Mouse (Mus musculus) heart, postnatal 4 days (tissue): ENCODE data around the gene Phtf2. TPM values are rescaled to one million over a fixed set of nuclear protein-coding genes. Genes with fewer than 3 reads are reported as not detected.
"Not testable (repeated sequence)": the region's sequence is repeated elsewhere in the genome, so short reads cannot be mapped to it uniquely, and the experiment has no call there.

Source experiments
- DNase-seq: peaks from one replicate; pipeline ENCODE4 v3.0.0; 2021
- total RNA-seq, 2 experiments: library from RNA; stranded (reverse); gene quantifications; 2 replicates each; pipeline ENCODE4 v1.2.3; 2021

The Phtf2 gene
- total RNA-seq, 2 experiments from 2014 or later = 61.0 to 66.1 TPM

- no peak for DNase-seq
These were observed 17.5 kb downstream of the Phtf2 start for GRCm38 (mm10) chr5:20864216-20864969.

- no peak for DNase-seq
These were observed 20.0 kb downstream of the Phtf2 start for GRCm38 (mm10) chr5:20861901-20862300.

- no peak for DNase-seq
These were observed 21.4 kb downstream of the Phtf2 start for GRCm38 (mm10) chr5:20860565-20860964.

GRCm38 (mm10) chr5:20858404-20858803 is 23.5 kb downstream of the Phtf2 start:
- DNase-seq = no peak

- DNase-seq = no peak
These were observed 26.9 kb downstream of the Phtf2 start for GRCm38 (mm10) chr5:20855066-20855465.

GRCm38 (mm10) chr5:20847010-20847409 is 34.9 kb downstream of the Phtf2 start:
- DNase-seq = no peak

- DNase-seq = no peak
These were observed 38.1 kb downstream of the Phtf2 start for GRCm38 (mm10) chr5:20843816-20844215.

- no peak for DNase-seq
These were observed 38.5 kb downstream of the Phtf2 start for GRCm38 (mm10) chr5:20843405-20843804.

- DNase-seq = no peak
These were observed 44.8 kb downstream of the Phtf2 start for GRCm38 (mm10) chr5:20837082-20837481.

- no peak for DNase-seq
These were observed 47.5 kb downstream of the Phtf2 start for GRCm38 (mm10) chr5:20834399-20834798.

GRCm38 (mm10) chr5:20831433-20831832 is 50.5 kb downstream of the Phtf2 start:
- no peak for DNase-seq

GRCm38 (mm10) chr5:20830717-20831116 is 51.2 kb downstream of the Phtf2 start:
- DNase-seq = no peak

GRCm38 (mm10) chr5:20821647-20822046 is 60.3 kb downstream of the Phtf2 start:
- peak; percentile 28 for DNase-seq

GRCm38 (mm10) chr5:20821122-20821521 is 60.8 kb downstream of the Phtf2 start:
- DNase-seq = peak; percentile 49

GRCm38 (mm10) chr5:20815094-20815493 is 66.8 kb downstream of the Phtf2 start:
- no peak for DNase-seq

- DNase-seq = no peak
These were observed 71.5 kb downstream of the Phtf2 start for GRCm38 (mm10) chr5:20810449-20810848.

GRCm38 (mm10) chr5:20795932-20796331 is 86.0 kb downstream of the Phtf2 start:
- DNase-seq = no peak

- peak; percentile 65 for DNase-seq
These were observed 90.0 kb downstream of the Phtf2 start for GRCm38 (mm10) chr5:20791793-20792554.

- not testable (repeated sequence) for DNase-seq
These were observed 95.5 kb downstream of the Phtf2 start for GRCm38 (mm10) chr5:20786471-20786870.

- no peak for DNase-seq
These were observed 100.8 kb downstream of the Phtf2 start for GRCm38 (mm10) chr5:20781116-20781515.

- DNase-seq = no peak
These were observed 102.7 kb downstream of the Phtf2 start for GRCm38 (mm10) chr5:20779191-20779590.

- no peak for DNase-seq
These were observed 103.5 kb downstream of the Phtf2 start for GRCm38 (mm10) chr5:20778274-20778984.

- DNase-seq = no peak
These were observed 108.6 kb downstream of the Phtf2 start for GRCm38 (mm10) chr5:20773341-20773740.
